Mouse (Mus musculus) granulocyte monocyte progenitor cell, adult 5-6 weeks (primary cell): ENCODE measurements at regions not wholly inside any gene's neighbourhood (a gene's known extent, or its start where the extent isn't known, plus 50 kb on each side); places are given as distances from the start of the nearest gene placed in this dataset.

ENCODE experiments used
- ATAC-seq: replicated peaks from 2 replicates; pipeline ENCODE4 v1.8.0; 2016; ENCODE audit warnings: mild to moderate bottlenecking, moderate TSS enrichment, inconsistent platforms; ENCODE audit not compliant: poor library complexity, severe bottlenecking

DNA sequence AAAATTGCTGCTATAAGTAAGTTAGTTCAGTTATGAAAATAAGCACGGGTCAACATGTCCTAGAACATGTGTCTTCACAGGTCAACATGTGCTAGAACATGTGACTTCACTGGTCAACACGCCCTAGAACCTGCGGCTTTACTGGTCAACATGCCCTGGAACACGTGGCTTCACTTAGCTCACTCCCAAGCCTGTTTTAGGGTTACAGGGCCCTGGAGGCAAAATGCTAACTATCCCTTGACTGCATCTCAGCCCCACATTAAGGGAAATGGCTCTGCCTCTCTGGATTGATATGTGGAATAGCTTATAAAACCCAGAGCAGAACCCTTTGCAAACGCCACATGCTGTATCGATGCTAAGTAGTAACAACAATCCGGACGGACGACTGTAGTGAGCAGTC, 67.8 kb downstream of the Nkx6-1 start:
- no peak for ATAC-seq

DNA sequence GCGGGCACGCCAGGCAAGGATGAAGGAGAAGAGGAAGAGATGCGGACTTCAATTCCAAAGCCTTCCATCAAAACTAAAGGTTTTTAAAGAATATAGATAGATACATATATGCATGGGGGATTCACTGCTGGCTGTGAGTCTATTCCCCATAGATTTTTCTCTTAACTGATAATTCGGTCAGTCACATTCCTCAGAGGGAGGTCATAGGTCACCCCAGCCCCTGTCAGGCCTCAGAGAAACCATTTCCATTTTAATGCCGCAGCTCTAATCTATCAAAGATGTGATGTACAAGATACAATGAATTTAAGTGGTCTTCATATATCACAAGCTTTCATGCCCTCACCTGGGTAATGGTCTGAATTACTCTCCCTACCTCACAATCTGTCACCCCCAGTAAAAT, 73.6 kb downstream of the Nkx6-1 start:
- ATAC-seq: no peak

DNA sequence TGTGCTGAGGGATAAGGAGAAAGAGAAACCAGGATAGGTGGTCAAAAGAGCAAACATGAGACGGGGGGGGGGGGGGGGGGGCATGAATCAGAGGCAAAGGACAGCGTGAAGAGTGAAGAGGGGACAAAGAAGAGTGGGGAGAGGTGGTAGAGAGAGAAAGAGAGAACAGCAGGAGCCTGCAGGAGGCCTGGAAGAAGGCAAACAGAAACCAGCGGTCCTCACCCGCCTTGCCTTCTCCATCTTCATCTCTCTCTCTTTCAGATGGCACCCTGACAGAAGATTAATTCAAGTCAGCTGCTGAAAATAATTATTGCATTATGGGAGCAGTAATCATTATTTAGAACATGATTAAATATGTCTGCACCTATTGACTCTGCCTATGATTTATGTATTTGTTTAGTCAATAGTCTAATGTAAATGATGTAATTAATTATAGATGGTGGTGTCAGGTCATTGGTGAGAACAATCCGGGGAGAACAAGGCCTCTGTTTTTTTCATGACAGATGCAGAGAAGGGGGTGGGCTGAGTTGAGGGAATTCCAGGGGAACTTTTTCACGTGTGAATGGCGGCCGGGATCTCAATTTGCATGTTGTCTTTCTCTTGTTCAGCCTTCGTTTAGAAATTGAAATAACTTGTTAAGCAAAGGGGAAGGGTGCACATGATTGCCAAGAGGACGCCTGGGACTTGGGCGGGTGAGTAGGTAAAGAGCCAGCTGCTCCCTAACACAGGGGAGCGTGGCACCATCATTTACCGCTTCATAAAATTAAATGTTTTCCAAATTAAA, 74.3 kb downstream of the Nkx6-1 start:
- no peak for ATAC-seq

DNA sequence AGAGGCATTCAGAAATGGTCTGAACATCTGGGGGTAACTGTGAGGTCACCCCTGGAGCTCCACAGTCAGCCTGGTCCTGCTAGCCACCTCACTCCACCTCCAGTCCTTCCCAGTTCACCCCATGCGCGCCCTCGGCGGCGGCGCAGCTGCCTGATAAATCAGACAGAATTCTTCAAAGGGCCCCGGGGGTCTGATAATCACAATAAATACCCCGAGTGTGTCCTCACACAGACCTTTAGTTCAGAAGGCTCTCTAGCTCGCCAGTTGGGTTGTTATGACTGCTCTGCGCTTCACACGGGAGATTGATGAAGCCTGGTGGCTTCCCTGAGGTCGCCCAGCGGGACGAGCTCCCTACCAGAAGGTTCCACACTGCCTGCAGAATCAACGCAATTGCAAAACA, 91.8 kb downstream of the Nkx6-1 start:
- no peak for ATAC-seq

DNA sequence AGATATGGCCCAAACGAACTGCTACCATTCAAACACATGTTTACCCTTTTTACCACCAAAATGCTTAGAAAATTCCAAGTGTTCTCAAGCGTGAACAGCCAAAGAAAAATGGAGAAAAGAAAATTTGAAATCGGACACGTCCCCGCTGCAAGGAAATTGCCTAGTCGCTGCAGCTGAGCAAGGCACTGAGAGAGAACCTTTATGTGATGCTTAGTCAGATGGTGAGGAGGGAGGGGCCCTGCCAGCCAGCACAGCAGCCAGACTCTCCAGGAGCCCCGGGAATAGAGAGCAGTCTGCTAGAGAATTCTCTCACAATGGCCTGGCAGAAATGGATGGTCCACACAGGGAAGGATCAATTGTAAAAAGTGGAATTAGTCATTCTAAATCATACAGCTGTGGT, 99.0 kb downstream of the Nkx6-1 start:
- no peak for ATAC-seq

DNA sequence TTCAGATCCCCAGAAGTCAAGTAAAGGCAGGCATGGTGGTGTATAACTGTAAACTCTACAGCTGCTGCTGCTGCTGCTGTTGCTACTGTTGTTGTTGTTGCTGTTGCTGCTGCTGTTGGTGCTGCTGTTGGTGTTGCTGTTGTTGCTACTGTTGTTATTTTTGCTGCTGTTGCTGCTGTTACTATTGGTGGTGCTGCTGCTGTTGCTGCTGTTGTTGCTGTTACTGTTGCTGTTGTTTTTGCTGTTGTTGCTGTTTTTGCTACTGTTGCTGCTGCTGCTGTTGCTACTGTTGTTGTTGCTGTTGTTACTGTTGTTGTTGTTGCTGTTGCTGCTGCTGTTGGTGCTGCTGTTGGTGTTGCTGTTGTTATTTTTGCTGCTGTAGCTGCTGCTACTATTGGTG, 104.4 kb downstream of the Nkx6-1 start:
- ATAC-seq: no peak

DNA sequence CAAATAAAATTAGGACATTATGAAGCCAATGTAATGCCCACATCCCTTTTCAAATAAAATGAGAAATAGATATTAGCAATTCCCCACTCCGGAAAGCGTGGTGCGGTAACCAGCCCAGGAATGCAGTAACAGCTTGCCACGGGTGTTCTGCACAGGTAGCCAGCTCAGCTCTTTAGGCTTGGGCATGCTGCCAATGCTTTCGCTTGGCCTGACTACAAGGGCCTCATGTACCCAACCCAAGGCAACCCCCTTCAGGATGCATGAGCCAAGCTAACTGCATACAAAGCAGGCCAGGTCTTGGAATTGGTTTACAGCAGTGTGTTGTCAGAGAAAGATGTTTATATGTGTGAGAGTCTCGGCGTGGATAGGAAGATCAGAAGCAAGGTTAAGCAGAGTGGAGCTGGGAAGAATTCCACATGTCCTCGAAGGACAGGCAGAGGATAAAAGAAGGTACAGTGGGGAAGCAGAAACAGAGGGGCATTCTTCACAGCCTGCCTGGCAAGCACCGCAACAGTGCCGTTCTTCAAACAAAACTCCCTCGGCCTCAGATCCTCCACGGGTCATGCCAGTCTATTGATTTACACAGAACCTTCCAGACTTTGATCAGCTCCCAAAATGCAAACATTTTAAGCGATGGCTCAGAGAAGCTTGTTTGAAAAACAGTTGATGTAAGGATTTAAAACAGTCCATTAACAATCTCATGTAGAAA, 106.4 kb downstream of the Nkx6-1 start:
- no peak for ATAC-seq

DNA sequence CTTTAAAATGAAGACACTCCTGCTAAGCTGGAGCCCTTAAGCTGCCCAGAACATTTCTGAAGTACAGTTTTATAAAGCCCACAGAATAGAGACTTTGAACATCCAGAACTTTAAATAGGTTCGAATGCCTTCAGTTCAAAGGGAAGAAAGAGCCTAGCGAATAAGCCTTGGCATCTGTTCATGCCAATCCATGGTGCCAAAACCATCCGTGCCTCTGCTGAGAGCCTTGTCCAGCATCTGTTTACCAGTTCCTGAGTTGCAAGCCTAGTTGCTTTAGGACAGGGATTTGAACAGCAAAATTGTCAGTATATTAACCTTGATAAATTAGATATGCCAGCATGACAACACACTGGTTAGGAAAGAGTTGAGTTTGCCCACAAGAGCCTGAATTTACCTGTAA, 107.6 kb downstream of the Nkx6-1 start:
- no peak for ATAC-seq

DNA sequence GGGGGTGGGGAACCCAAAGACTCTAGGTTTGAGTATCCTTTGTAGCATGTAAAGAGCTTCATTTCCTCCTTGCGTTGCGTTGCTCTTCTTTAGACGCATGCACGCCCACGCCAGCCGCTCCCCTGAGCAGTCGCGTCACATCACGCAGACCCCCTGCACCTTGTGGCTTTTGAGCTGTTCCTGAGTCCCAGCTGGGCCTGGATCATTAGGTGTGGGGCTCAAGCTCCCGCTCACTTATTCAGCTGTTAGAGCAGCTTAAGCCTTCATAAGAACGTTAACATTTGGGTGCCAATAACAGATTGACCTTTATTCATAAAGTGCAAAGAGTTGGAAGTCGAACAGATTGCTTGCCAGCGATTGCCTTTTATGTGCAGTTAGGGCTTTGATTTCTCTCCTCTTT, 121.5 kb downstream of the Nkx6-1 start:
- no peak for ATAC-seq

DNA sequence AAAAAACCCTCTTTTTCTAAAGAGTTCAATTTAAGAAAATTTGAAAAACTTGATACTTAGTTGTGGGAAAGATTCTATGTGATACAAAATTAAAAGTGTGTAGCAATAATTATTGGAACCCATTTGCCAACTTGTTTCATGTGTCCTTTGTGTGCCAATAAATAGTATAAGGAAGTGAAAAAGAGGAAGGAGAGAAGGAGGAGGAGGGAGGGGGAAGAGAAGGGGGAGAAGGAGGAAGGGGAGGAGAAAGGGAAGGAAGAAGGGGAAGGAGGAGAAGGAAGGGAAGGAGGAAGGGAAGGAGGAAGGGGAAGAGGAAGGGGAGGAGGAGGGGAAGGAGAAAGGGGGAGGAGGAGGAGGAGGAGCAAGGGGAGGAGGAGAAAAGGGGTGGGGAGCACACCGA, 125.0 kb downstream of the Nkx6-1 start:
- ATAC-seq: peak; percentile 90

DNA sequence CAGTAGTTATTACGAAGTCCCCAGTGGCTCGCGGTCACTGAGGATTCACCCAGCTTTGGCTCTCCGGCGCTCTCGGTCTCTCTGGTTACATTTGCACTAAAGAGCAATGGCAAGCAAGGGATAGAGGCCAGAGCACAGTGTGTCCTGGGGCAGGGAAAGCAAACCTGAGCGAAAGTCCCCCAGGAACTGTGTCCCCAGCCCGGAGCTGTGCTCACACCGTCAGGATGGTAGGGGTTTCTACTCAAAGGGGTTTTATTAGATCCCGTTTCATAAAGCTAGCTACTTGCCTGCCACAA, 125.6 kb downstream of the Nkx6-1 start:
- no peak for ATAC-seq

DNA sequence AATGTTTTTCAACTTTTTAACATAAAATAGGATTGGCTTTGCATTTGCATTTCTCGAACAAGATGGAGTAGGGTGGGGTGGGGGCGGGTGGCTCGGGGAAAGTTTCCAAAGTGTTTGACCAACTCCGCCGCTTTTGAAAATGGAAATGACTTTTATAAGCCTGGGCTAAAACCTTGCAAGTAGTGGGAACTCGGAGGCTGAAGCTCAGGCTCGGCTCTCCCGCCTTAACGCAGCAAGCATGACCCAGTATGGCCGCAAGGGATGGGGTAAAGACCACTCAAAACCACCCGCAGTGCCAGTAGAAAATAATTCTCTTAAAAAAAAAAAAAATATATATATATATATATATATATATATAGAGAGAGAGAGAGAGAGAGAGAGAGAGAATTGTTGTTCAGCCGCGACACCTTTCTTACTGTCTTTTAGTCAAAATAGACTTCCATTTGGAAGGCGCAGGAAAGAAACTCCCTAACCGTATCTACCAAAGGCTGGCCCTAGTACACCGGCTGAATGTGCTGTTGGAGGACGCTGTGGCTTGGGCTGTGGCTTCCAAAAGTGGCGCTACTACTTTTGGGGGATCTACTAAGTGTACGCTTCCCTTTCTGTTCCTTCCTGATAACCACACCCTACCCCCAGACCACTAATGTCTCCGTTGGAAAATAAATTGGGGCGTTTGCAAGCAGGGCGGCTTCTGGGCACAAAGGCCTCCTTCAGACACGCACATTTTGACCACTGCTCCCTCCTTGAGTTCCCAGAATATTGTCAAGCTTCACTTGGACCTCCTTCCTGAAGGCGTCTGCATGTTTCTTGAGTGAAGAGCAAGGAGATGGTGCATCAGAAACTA, 126.2 kb downstream of the Nkx6-1 start:
- ATAC-seq: peak; percentile 57

DNA sequence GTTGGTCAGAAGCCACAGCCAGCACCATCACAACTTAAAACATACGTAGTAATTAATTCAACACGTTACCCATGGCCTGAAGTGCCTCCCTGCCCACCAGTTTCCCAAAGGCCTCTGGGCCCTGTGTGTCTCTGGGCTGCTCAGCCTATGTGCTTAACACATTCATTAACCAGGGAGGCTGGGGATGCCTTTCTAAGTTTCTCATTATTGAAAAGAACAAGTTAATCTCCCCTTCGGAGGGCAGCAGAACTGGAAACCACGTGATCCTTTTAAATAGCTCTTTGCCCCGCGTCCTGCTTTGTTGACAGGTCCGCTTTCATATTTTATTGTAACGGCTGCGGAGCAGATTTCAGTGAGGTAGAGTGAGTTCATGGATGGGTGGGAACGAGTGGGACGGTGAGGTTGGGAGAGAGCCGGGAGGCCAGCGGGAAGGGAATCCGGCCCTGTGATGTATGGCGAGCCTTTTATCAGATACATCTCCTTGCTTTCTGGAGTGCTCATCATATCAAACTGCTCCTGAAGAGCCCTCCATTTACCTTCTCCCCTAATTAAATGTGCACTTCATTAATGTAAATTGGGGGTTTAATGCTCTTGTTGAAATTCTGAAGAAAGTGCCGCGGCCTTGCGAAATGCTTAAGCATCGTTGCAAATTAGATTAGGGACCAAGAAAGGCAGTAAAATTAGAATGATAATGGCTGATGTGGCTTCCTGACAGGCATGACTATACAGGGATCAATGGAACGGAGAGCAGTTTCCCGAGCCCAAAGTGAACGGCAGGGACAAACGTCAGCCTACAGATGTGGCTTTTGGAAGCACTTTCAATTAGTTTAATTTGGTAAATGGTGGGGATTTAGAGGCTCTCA, 127.0 kb downstream of the Nkx6-1 start:
- ATAC-seq: no peak

DNA sequence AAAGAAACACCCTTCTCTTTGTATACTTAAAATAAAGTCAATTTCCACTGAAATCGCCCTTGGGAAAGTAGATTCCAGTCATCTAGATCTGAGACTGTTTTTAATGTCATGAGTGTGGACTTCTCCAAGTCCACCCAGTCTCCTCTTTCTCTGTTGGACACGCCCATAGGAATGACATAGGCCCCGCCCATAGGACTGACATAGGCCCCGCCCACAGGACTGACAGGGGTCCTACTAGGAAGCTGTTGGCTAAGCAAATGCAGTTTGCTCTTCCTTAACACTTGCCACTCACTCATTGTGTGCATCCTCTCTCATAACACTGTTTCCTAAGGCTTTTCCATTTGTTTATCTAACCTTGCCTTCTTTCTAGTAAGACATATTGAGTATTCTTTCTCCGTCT, 129.3 kb downstream of the Nkx6-1 start:
- ATAC-seq: no peak

DNA sequence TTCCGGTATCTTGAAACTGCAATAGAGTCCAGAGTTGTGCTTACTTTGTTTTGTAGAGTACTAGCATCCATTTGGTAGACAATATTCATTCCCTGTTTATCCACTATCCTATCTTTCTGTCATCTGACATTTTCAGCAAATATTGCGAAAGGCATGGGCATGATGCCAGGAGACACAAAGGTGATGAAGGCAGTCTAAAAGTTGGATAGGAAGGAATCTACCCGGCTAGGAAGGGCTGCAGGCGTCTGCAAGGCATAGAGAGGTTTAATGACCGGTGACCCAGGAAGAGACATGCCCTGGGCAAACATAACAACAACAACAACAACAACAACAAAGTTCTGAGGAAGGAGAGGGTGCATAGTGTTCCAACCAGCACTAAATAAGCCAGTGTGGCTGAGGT, 139.4 kb downstream of the Nkx6-1 start:
- no peak for ATAC-seq

DNA sequence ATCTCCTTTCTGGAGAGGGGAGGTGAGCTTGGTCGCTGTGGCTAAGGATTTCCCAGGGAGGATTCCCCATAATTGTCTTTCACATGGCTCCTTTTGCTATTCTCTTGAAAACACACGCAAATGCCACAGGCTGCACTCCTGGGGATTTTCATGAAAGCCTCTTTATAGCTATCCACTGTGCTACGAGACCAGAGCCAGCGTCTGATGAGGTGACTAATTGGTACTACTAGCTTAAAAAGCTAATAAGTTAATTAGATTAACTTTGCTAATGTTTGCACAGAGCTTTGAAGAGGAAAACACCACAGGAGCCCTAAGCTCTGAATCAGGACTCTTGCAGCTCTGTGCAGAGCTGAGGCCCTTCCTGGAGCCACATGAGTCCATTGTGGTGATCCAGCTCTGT, 140.1 kb downstream of the Nkx6-1 start:
- ATAC-seq: no peak

DNA sequence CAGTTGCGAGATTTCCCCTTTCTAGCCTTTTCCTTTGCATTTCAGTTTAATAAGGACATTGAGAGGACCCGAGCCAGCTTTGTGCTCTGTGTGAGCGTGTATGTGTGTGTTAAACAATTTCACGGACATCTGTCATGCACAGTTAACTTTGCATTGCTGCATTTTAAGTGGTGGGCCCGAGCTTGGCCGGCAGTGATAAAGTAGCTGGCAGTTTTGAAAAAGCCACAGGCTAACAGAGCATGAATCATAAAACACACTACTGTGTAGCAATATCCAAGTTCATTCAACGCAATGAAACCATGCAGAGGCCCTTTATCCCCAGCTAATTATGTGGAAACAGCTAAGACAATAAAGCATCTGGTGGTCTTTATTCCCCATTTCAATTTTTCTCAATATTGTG, 140.9 kb downstream of the Nkx6-1 start:
- no peak for ATAC-seq

DNA sequence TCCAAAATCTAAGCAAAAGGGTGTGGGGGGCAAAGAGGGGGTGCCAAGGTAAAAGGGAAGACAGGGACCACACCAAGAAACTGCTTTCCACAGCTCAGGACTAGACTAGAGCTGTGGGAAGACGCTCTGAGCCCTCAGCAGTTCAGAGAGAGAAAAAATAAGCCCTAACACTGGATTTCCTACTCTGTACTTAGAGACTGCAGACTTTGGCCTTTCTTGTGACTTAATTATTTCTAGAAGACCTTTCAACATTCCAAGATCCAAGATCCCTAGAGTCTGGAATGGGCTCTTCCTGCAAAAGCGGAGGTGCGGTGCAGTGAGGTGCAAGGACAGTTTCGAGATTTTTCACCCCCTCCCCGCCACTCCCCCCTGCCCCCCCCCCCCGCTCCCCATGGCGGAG, 141.3 kb downstream of the Nkx6-1 start:
- ATAC-seq: no peak

DNA sequence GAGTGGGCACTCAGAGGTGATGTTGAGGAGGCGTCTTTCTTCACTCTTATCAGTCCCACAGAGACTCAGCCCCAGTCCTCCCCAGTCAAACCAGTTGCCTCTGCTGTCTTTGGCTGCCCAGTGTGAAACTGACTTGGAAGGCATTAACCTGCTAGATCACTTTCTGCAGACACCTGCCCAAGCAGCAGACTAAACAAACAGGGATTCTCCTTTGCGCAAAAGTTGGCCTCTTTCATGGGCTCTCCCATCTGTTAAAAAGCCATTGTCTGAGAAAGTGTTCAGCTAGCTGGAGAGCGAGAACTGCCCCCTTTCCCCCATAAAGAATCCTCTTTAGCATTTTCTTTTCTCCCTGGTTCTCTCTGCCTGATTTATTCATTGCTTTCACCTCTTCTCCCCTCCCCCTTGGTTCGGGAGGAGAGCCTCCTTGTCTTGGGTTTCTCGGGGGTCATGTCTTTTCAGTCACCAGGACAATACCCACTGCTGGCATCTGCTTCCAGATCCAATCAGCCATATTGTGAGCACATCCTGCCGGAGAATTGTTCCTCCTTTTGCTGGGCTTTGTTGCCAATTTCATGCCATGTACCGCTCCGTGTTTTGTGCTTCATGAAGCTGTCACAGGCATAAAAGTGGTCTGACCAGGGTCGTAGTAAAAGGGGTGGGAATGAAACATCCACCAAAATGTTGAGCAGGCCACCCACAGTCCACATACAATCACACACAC, 143.7 kb downstream of the Nkx6-1 start:
- ATAC-seq: no peak
